Mouse (Mus musculus): ENCODE data around the gene Cfap45.
A peak's percentile ranks its signal among the peaks of the same experiment; 100 is the strongest.

GRCm38 (mm10) chr1:172499765-172500441 is 20.7 kb upstream of the Cfap45 start, which contains the start of gene Tagln2:
- TF ChIP-seq CTCF (IDR thresholded peaks at IDR 0.05; ENCODE audit: low read depth) (peak; percentile 63), EP300 (optimal IDR thresholded peaks at IDR 0.05) (peak; percentile 26)

All from stomach, postnatal 0 days (tissue).